Mouse (Mus musculus): ENCODE data around the gene Skap1. TPM values are rescaled to one million over a fixed set of nuclear protein-coding genes. Genes with fewer than 3 reads are reported as not detected.

Gene Skap1
- total RNA-seq, 2 experiments from 2014 or later: 1.4 to 2.0 TPM

Other genes with a start within 250 kb of the Skap1 start
- gene Hoxb9, start 193.1 kb upstream of the Skap1 start, total RNA-seq (2021): not detected
- gene Hoxb8, start 182.7 kb upstream of the Skap1 start, total RNA-seq (2021): not detected
- not detected for gene Hoxb7, start 178.0 kb upstream of the Skap1 start, total RNA-seq (2021)
- gene Hoxb6, start 172.1 kb upstream of the Skap1 start, total RNA-seq (2021): not detected
- gene Hoxb5, start 161.3 kb upstream of the Skap1 start, total RNA-seq (2021): not detected
- gene Hoxb4, start 146.3 kb upstream of the Skap1 start, total RNA-seq (2021): not detected
- not detected for gene Hoxb3, start 141.3 kb upstream of the Skap1 start, total RNA-seq (2021)
- gene Hoxb2, start 114.1 kb upstream of the Skap1 start, total RNA-seq (2021): not detected
- not detected for gene Hoxb1, start 98.8 kb upstream of the Skap1 start, total RNA-seq (2021)